Mouse (Mus musculus): ENCODE results near the gene Ranbp3. TPM values are rescaled to one million over a fixed set of nuclear protein-coding genes. Genes with fewer than 3 reads are reported as not detected.
A peak's percentile ranks its signal among the peaks of the same experiment; 100 is the strongest.

The Ranbp3 gene
- polyA plus RNA-seq, 1 experiment from 2014 or later: 21.8 TPM

- Histone ChIP-seq H3K4me3 (ENCODE audit: low read depth, low read length) (no peak overlapping the region), H3K27ac (ENCODE audit: low read depth) (no peak overlapping the region), H3K27me3 (ENCODE audit: insufficient read depth, low read length) (no peaks in the 10 kb centered on the region; the same call in 1 of the 2 replicates), H3K4me1 (ENCODE audit: insufficient read depth) (peaks cover 13% of the 10 kb centered on the region), H3K9ac (replicated peaks) (no peak overlapping the region), H3K4me2 (ENCODE audit: low read depth, low read length) (no peak overlapping the region), H3K36me3 (replicated peaks; ENCODE audit: insufficient read depth, low read length) (no peaks in the 10 kb centered on the region), H3K9me3 (ENCODE audit: low read length) (no peaks in the 10 kb centered on the region)
- ATAC-seq: no peak
- DNase-seq: no peak
- WGBS (ENCODE audit: insufficient replicate concordance): 87% methylated on average over 8 of the region's 8 CpGs
- no peak for TF ChIP-seq EP300 (IDR thresholded peaks at IDR 0.05; ENCODE audit: low read depth)
- TF ChIP-seq CTCF (IDR thresholded peaks at IDR 0.05; ENCODE audit: low read depth): no peak
These were observed 3.3 kb upstream of the Ranbp3 start for GRCm38 (mm10) chr17:56669766-56670165.

GRCm38 (mm10) chr17:56673647-56674416 is 738 bp downstream of the Ranbp3 start:
- peak; percentile 26 for ATAC-seq
- DNase-seq: no peak
- under 1% methylated on average over 35 of the region's 37 CpGs for WGBS (ENCODE audit: insufficient replicate concordance)
- Histone ChIP-seq H3K27ac (ENCODE audit: low read depth) (peak overlapping the region; percentile 87), H3K4me1 (ENCODE audit: insufficient read depth) (peaks cover 19% of the 10 kb centered on the region), H3K36me3 (replicated peaks; ENCODE audit: insufficient read depth, low read length) (peaks cover 7% of the 10 kb centered on the region; the same call in 1 of the 2 replicates), H3K4me3 (ENCODE audit: low read depth, low read length) (peak overlapping the region; percentile 88), H3K9ac (replicated peaks) (peak overlapping the region; percentile 96), H3K27me3 (ENCODE audit: insufficient read depth, low read length) (no peaks in the 10 kb centered on the region), H3K9me3 (ENCODE audit: low read length) (no peaks in the 10 kb centered on the region), H3K4me2 (ENCODE audit: low read depth, low read length) (peak overlapping the region; percentile 90)
- TF ChIP-seq CTCF (IDR thresholded peaks at IDR 0.05; ENCODE audit: low read depth) (no peak), EP300 (IDR thresholded peaks at IDR 0.05; ENCODE audit: low read depth) (no peak)

- H3K9ac ChIP-seq (replicated peaks): no peak overlapping the region
- TF ChIP-seq EP300 (IDR thresholded peaks at IDR 0.05; ENCODE audit: low read depth) (no peak), CTCF (IDR thresholded peaks at IDR 0.05; ENCODE audit: low read depth) (no peak)
- no peak for ATAC-seq
- DNase-seq: no peak
- H3K4me1 ChIP-seq (ENCODE audit: insufficient read depth): peaks cover 3% of the 10 kb centered on the region; the same call in 1 of the 2 replicates
- H3K27ac ChIP-seq (ENCODE audit: low read depth): no peak overlapping the region
- no peaks in the 10 kb centered on the region for H3K27me3 ChIP-seq (ENCODE audit: insufficient read depth, low read length)
- H3K36me3 ChIP-seq (replicated peaks; ENCODE audit: insufficient read depth, low read length): peaks cover 47% of the 10 kb centered on the region
- WGBS (ENCODE audit: insufficient replicate concordance): 71% methylated on average over 4 of the region's 4 CpGs
- no peaks in the 10 kb centered on the region for H3K9me3 ChIP-seq (ENCODE audit: low read length)
- no peak overlapping the region for H3K4me3 ChIP-seq (ENCODE audit: low read depth, low read length)
- no peak overlapping the region for H3K4me2 ChIP-seq (ENCODE audit: low read depth, low read length)
These were observed 8.7 kb downstream of the Ranbp3 start for GRCm38 (mm10) chr17:56681791-56682190.

- peak overlapping the region; percentile 32; the same call in 1 of the 2 replicates for H3K4me2 ChIP-seq (ENCODE audit: low read depth, low read length)
These were observed 9.8 kb downstream of the Ranbp3 start for GRCm38 (mm10) chr17:56682880-56683279.

DNA sequence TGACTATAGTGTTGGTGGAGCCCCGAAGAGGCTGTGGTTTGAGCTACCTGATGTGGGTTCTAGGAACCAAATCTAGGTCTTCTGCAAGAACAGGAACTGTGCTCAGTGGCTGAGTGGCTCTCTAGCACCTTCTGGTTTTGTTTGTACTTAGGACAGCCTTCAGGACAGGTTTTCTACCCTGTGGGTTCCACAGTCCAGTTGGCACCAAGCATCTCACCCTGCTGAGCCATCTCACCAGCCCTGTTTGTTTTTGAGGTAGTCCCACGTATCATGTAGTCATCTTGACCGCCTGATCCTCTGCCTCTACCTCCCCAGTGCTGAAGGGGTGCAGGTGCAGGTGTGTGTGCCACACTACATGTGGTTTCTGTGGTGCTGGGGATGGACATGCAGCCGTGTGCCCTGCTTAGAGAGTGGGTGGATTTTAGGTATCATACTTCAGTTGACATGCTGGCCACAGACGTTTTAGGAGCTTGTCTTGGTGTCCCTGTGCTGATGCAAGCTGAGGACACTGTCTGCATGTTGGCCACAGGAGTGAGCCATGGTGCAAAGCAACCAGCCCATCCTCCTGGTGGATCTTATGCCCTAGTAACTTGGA is 10.5 kb downstream of the Ranbp3 start:
- Histone ChIP-seq H3K9ac (replicated peaks) (no peak overlapping the region), H3K27me3 (ENCODE audit: insufficient read depth, low read length) (no peaks in the 10 kb centered on the region), H3K9me3 (ENCODE audit: low read length) (no peaks in the 10 kb centered on the region), H3K4me3 (ENCODE audit: low read depth, low read length) (no peak overlapping the region), H3K4me1 (ENCODE audit: insufficient read depth) (peaks cover 13% of the 10 kb centered on the region), H3K36me3 (replicated peaks; ENCODE audit: insufficient read depth, low read length) (peaks cover 50% of the 10 kb centered on the region), H3K4me2 (ENCODE audit: low read depth, low read length) (no peak overlapping the region), H3K27ac (ENCODE audit: low read depth) (no peak overlapping the region)
- ATAC-seq: no peak
- no peak for DNase-seq
- 74% methylated on average over 5 of the region's 5 CpGs for WGBS (ENCODE audit: insufficient replicate concordance)
- TF ChIP-seq CTCF (IDR thresholded peaks at IDR 0.05; ENCODE audit: low read depth): no peak
- TF ChIP-seq EP300 (IDR thresholded peaks at IDR 0.05; ENCODE audit: low read depth): no peak

More at GRCm38 (mm10) chr17:56682880-56683279, 9.8 kb downstream of the Ranbp3 start:
- no peak overlapping the region for H3K9ac ChIP-seq (replicated peaks)
- no peaks in the 10 kb centered on the region for H3K9me3 ChIP-seq (ENCODE audit: low read length)
- H3K36me3 ChIP-seq (replicated peaks; ENCODE audit: insufficient read depth, low read length): peaks cover 50% of the 10 kb centered on the region
- peaks cover 9% of the 10 kb centered on the region; the same call in 1 of the 2 replicates for H3K4me1 ChIP-seq (ENCODE audit: insufficient read depth)
- H3K27me3 ChIP-seq (ENCODE audit: insufficient read depth, low read length): no peaks in the 10 kb centered on the region
- DNase-seq: no peak
- no peak overlapping the region for H3K27ac ChIP-seq (ENCODE audit: low read depth)
- ATAC-seq: peak; percentile 59
- no peak overlapping the region for H3K4me3 ChIP-seq (ENCODE audit: low read depth, low read length)
- TF ChIP-seq CTCF (IDR thresholded peaks at IDR 0.05; ENCODE audit: low read depth) (no peak), EP300 (IDR thresholded peaks at IDR 0.05; ENCODE audit: low read depth) (peak; percentile 80)
- WGBS (ENCODE audit: insufficient replicate concordance): 42% methylated on average over 3 of the region's 3 CpGs

DNA sequence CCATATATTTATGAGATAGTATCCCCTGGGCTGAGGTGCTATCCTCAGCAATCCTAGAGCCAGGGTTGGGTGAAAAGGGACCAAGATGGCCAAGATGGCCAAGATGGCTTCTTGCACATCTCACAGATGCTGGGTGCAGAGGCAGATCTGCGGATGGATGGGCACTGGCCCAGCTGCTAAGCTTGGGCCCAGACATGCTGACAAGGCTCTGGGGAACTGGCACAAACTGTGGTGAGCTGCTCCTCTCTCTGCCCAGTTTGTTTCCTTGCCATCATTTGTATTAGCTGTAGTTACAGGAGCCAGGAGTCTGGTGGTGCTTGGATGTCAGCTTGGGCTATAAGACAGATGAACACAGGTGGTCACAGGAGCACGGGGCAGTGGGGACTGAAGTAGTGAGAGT is 11.6 kb downstream of the Ranbp3 start:
- ATAC-seq (no peak), DNase-seq (no peak)
- Histone ChIP-seq H3K36me3 (replicated peaks; ENCODE audit: insufficient read depth, low read length) (peaks cover 49% of the 10 kb centered on the region), H3K27ac (ENCODE audit: low read depth) (no peak overlapping the region), H3K9ac (replicated peaks) (no peak overlapping the region), H3K4me3 (ENCODE audit: low read depth, low read length) (no peak overlapping the region), H3K4me1 (ENCODE audit: insufficient read depth) (peaks cover 14% of the 10 kb centered on the region), H3K27me3 (ENCODE audit: insufficient read depth, low read length) (no peaks in the 10 kb centered on the region), H3K9me3 (ENCODE audit: low read length) (no peaks in the 10 kb centered on the region), H3K4me2 (ENCODE audit: low read depth, low read length) (no peak overlapping the region)
- 84% methylated on average over 2 of the region's 2 CpGs for WGBS (ENCODE audit: insufficient replicate concordance)
- TF ChIP-seq EP300 (IDR thresholded peaks at IDR 0.05; ENCODE audit: low read depth): no peak

Data from liver, postnatal 0 days (tissue).